Mouse (Mus musculus): ENCODE data around the gene Mak. TPM values are rescaled to one million over a fixed set of nuclear protein-coding genes. Genes with fewer than 3 reads are reported as not detected.
A peak's percentile ranks its signal among the peaks of the same experiment; 100 is the strongest.

Mak gene
- total and polyA plus RNA-seq, 2 experiments from 2014 or later, result 1.2 to 1.3 TPM

DNA sequence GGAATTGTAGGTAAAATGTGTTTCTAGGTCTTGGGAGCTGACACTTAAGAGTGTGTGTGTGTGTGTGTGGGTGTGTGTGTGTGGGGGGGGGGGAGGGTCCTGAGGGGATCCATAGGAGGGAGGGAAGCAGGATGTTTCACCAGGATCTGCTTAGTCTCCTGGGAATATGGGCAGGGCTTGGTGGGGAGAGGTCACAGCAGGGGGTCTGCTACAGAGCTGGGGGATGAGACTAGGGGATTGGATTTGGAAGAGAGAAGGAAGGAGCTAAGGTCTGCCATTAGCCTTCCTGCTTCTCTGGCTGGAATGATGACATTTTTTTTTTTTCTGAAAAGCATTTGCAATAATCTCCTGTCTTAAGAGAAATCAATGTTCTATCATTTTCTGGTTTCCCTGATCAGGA is 9.2 kb upstream of the Mak start:
- TF ChIP-seq CTCF (IDR thresholded peaks at IDR 0.05; ENCODE audit: low read depth), result no peak
- H3K4me1 ChIP-seq (ENCODE audit: insufficient read depth, low read length), result no peaks in the 10 kb centered on the region
- no peak overlapping the region for H3K27ac ChIP-seq
- no peak overlapping the region for H3K9ac ChIP-seq (replicated peaks; ENCODE audit: low read length)
- H3K9me3 ChIP-seq (ENCODE audit: low read length), result no peaks in the 10 kb centered on the region
- no peak for ATAC-seq
- no peak overlapping the region for H3K4me2 ChIP-seq (ENCODE audit: low read depth, low read length)
- H3K4me3 ChIP-seq (ENCODE audit: low read length), result no peak overlapping the region
- no peaks in the 10 kb centered on the region for H3K27me3 ChIP-seq (ENCODE audit: insufficient read depth, low read length)
- no peaks in the 10 kb centered on the region for H3K36me3 ChIP-seq (ENCODE audit: insufficient read depth, low read length)
- no peak for DNase-seq (ENCODE audit: low spot score)

DNA sequence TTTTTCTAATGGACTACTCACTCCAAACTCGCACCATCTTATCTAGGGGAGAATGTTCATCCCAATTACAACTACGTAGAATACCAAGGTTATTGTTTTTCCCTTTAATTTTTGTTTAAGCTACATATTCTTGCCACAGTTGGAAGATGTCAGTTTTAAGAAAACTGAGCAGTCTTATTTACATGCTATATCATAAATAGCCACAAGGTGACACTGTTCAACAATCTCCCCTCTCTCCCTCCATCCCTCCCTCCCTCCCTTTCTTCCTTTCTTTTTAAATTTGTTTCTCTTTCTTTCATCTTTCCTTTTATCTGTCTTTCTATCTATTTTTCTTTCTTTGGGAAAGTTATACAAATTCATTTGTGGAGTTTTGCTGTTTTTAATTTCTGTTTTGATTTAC is 5.6 kb upstream of the Mak start:
- peak; percentile 78 for TF ChIP-seq CTCF (IDR thresholded peaks at IDR 0.05; ENCODE audit: low read depth)
- peak; percentile 54 for DNase-seq (ENCODE audit: low spot score)

DNA sequence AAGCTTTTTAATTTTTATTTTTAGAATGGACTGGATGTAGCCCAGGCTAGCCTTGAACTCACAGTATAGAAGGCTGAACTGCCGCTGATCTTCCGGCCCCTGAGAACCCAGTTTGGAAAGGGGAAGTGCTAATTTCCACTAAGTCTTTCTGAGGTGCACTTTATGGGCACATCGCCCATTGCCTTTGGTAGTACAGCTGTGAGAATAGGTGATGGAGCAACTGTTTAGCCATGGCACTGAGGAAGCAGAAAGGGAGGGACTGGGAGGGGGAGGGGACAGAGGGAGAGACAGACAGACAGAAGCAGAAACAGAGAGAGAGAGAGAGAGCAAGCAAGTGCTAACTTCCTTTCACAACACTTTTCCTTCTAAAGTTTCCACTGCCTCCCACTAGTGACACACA is 5.0 kb upstream of the Mak start:
- Histone ChIP-seq H3K9me3 (ENCODE audit: low read length) (no peaks in the 10 kb centered on the region), H3K4me2 (ENCODE audit: low read depth, low read length) (no peak overlapping the region), H3K27me3 (ENCODE audit: insufficient read depth, low read length) (0 out of 2 replicates have a peak, but pooled peaks cover 7% of the 10 kb centered on the region), H3K27ac (no peak overlapping the region), H3K4me1 (ENCODE audit: insufficient read depth, low read length) (no peaks in the 10 kb centered on the region), H3K4me3 (ENCODE audit: low read length) (no peak overlapping the region), H3K9ac (replicated peaks; ENCODE audit: low read length) (no peak overlapping the region), H3K36me3 (ENCODE audit: insufficient read depth, low read length) (no peaks in the 10 kb centered on the region)
- no peak for TF ChIP-seq CTCF (IDR thresholded peaks at IDR 0.05; ENCODE audit: low read depth)
- 91% methylated on average over 3 of the region's 3 CpGs for WGBS
- DNase-seq (ENCODE audit: low spot score) (no peak), ATAC-seq (no peak)

More for the DNA sequence above, 5.6 kb upstream of the Mak start:
- Histone ChIP-seq H3K4me3 (ENCODE audit: low read length) (no peak overlapping the region), H3K9ac (replicated peaks; ENCODE audit: low read length) (no peak overlapping the region), H3K27ac (no peak overlapping the region), H3K36me3 (ENCODE audit: insufficient read depth, low read length) (no peaks in the 10 kb centered on the region), H3K4me1 (ENCODE audit: insufficient read depth, low read length) (no peaks in the 10 kb centered on the region), H3K27me3 (ENCODE audit: insufficient read depth, low read length) (0 out of 2 replicates have a peak, but pooled peaks cover 6% of the 10 kb centered on the region), H3K4me2 (ENCODE audit: low read depth, low read length) (no peak overlapping the region), H3K9me3 (ENCODE audit: low read length) (no peaks in the 10 kb centered on the region)
- 23% methylated on average over 2 of the region's 2 CpGs for WGBS
- ATAC-seq, result no peak

DNA sequence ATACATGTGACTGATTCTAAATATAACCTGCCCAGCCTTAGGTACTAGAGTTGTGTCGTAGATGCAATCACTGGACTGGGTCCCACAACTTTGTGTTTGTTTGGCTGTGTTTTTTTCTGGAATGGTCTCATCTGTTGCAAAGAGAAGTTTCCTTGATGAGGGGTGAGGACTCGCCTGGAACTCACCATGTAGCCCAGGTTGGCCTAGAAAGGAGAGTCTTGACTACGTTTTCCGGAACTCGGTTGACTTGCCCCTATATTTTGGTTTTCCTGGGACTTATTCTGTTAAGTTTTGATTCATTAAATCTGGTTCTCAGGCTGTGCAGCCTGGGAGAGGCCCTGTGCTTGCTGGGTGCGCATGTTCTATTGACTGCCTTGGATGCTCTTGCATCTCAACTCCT is 1.2 kb upstream of the Mak start:
- Histone ChIP-seq H3K27me3 (ENCODE audit: insufficient read depth, low read length) (0 out of 2 replicates have a peak, but pooled peaks cover 7% of the 10 kb centered on the region), H3K4me2 (ENCODE audit: low read depth, low read length) (no peak overlapping the region), H3K9me3 (ENCODE audit: low read length) (no peaks in the 10 kb centered on the region), H3K36me3 (ENCODE audit: insufficient read depth, low read length) (no peaks in the 10 kb centered on the region), H3K4me3 (ENCODE audit: low read length) (no peak overlapping the region), H3K27ac (no peak overlapping the region), H3K4me1 (ENCODE audit: insufficient read depth, low read length) (no peaks in the 10 kb centered on the region), H3K9ac (replicated peaks; ENCODE audit: low read length) (no peak overlapping the region)
- ATAC-seq, result no peak
- no peak for TF ChIP-seq CTCF (IDR thresholded peaks at IDR 0.05; ENCODE audit: low read depth)
- 96% methylated on average over 6 of the region's 6 CpGs for WGBS
- no peak for DNase-seq (ENCODE audit: low spot score)

DNA sequence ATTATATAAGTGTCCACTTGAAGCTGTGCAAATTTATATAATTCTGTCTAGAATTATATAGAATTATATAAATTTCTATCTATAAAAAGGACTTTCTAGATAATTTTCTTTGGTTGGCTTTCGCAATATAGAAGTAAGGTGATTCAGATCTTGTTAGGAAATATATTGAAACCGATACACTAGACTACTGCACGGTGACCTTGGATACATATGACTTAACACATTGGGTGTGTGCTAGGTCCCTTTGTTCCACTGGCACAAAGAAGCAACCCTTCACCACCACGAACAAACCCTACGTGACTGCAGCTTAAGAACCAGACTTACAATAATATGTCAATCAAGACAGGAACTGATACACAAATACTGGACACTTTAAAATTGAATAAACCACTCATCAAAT is 353 bp upstream of the Mak start:
- H3K4me2 ChIP-seq (ENCODE audit: low read depth, low read length), result peak overlapping the region; percentile 69
- peak overlapping the region; percentile 52 for H3K4me3 ChIP-seq (ENCODE audit: low read length)
- WGBS, result 57% methylated on average over 5 of the region's 5 CpGs
- H3K9ac ChIP-seq (replicated peaks; ENCODE audit: low read length), result no peak overlapping the region
- no peak overlapping the region for H3K27ac ChIP-seq
- ATAC-seq (no peak), DNase-seq (ENCODE audit: low spot score) (no peak)
- 0 out of 2 replicates have a peak, but pooled peaks cover 7% of the 10 kb centered on the region for H3K27me3 ChIP-seq (ENCODE audit: insufficient read depth, low read length)
- H3K36me3 ChIP-seq (ENCODE audit: insufficient read depth, low read length), result no peaks in the 10 kb centered on the region
- H3K9me3 ChIP-seq (ENCODE audit: low read length), result no peaks in the 10 kb centered on the region
- no peaks in the 10 kb centered on the region for H3K4me1 ChIP-seq (ENCODE audit: insufficient read depth, low read length)
- no peak for TF ChIP-seq CTCF (IDR thresholded peaks at IDR 0.05; ENCODE audit: low read depth)

DNA sequence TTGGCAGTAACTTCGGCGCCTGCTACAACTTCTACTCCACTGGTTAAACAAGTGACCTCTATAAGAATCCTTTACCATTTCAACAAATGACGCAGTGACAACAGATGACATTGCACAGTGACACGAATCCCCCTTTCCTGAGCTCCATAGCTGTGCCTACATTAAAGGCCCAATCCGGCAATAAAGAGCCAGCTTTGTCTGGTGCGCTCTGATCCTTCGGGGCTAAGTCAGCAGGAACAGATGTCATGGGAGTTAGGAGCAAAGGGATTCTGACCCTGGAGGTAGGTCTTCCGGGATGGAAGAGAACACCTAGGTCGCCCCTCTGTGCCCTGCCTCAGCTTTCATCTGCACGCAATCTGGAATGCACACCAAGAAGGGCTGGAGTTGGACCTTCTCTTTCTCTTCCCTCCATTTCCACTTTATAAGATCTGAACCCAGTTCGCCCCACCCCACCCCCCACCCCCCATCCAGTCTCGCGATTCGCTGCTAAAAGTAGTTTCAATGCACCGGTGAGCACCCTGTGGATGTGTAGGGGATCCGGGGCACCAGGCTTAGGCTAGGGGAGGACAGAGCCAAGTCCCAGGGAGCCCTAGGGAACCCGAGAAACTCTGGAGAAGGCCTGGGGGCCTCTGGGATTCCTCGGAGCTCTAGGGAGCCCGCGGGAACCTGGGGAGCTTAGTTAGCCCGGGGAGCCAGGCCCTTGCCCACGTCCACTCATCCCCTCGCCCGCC is 651 bp downstream of the Mak start:
- WGBS, result 8% methylated on average over 24 of the region's 24 CpGs
- ATAC-seq (peak; percentile 16), DNase-seq (ENCODE audit: low spot score) (no peak)
- H3K4me1 ChIP-seq (ENCODE audit: insufficient read depth, low read length), result no peaks in the 10 kb centered on the region
- H3K4me2 ChIP-seq (ENCODE audit: low read depth, low read length), result peak overlapping the region; percentile 69
- H3K4me3 ChIP-seq (ENCODE audit: low read length), result peak overlapping the region; percentile 52
- no peaks in the 10 kb centered on the region for H3K9me3 ChIP-seq (ENCODE audit: low read length)
- H3K36me3 ChIP-seq (ENCODE audit: insufficient read depth, low read length), result no peaks in the 10 kb centered on the region
- H3K27me3 ChIP-seq (ENCODE audit: insufficient read depth, low read length), result 0 out of 2 replicates have a peak, but pooled peaks cover 7% of the 10 kb centered on the region
- no peak for TF ChIP-seq CTCF (IDR thresholded peaks at IDR 0.05; ENCODE audit: low read depth)
- no peak overlapping the region for H3K27ac ChIP-seq
- peak overlapping the region; percentile 41 for H3K9ac ChIP-seq (replicated peaks; ENCODE audit: low read length)

DNA sequence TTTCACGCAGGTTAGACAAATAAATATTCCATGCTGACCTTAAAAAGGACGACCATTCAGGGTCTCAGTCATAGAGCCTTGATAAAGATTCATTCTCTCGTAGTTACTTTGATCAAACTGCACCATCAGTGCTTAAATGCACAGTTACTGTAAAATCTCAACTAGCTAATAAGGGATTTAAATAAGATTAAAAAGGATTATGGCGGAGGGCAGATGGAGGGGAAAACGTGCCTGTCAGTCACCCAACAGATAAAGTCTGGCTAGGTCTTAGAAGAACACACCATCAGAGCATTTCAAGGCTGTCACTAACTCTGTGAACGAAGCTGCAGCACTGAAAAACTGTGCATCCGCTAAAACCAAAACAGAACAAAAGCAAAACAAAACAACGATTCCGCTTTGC is 1.6 kb downstream of the Mak start:
- Histone ChIP-seq H3K9ac (replicated peaks; ENCODE audit: low read length) (no peak overlapping the region), H3K27me3 (ENCODE audit: insufficient read depth, low read length) (0 out of 2 replicates have a peak, but pooled peaks cover 7% of the 10 kb centered on the region), H3K27ac (no peak overlapping the region), H3K4me3 (ENCODE audit: low read length) (no peak overlapping the region), H3K4me2 (ENCODE audit: low read depth, low read length) (peak overlapping the region; percentile 69; the same call in 1 of the 2 replicates), H3K36me3 (ENCODE audit: insufficient read depth, low read length) (no peaks in the 10 kb centered on the region), H3K4me1 (ENCODE audit: insufficient read depth, low read length) (no peaks in the 10 kb centered on the region), H3K9me3 (ENCODE audit: low read length) (no peaks in the 10 kb centered on the region)
- no peak for DNase-seq (ENCODE audit: low spot score)
- ATAC-seq, result no peak
- 70% methylated on average over 9 of the region's 9 CpGs for WGBS
- no peak for TF ChIP-seq CTCF (IDR thresholded peaks at IDR 0.05; ENCODE audit: low read depth)
